Mouse (Mus musculus): ENCODE results near the gene Zic2. TPM values are rescaled to one million over a fixed set of nuclear protein-coding genes. Genes with fewer than 3 reads are reported as not detected.

Gene Zic2
- polyA plus RNA-seq, 1 experiment from 2014 or later = 11.4 TPM

DNA sequence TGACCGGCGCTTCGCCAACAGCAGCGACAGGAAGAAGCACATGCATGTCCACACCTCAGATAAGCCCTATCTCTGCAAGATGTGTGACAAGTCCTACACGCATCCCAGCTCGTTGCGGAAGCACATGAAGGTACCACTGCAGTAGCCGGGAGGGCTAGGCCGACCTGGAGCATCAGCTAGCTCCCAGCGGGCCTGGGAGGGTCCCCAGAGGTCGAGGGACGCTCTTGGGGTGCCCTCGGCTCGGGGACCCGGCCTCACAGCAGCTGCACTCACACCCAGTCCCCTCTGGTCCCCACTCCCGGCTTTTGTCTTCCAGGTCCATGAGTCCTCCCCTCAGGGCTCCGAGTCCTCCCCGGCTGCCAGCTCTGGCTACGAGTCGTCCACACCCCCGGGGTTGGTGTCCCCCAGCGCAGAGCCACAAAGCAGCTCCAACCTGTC is 3.4 kb downstream of the Zic2 start:
- DNase-seq (ENCODE audit: low spot score) (no peak), ATAC-seq (ENCODE audit: low FRiP score) (no peak)
- peaks cover 56% of the 10 kb centered on the region for H3K27me3 ChIP-seq (ENCODE audit: control insufficient read depth, insufficient read depth, low read length)
- peak overlapping the region; percentile 55 for H3K4me2 ChIP-seq (replicated peaks)
- H3K9me3 ChIP-seq (ENCODE audit: control insufficient read depth, low read length) = no peaks in the 10 kb centered on the region
- H3K27ac ChIP-seq = peak overlapping the region; percentile 96
- under 1% methylated on average over 22 of the region's 22 CpGs for WGBS
- peaks cover 6% of the 10 kb centered on the region; the same call in 1 of the 2 replicates for H3K4me1 ChIP-seq (replicated peaks; ENCODE audit: control insufficient read depth, insufficient read depth, low read length)
- H3K9ac ChIP-seq = peak overlapping the region; percentile 85
- peak overlapping the region; percentile 51 for H3K4me3 ChIP-seq (replicated peaks; ENCODE audit: low read length)
- no peaks in the 10 kb centered on the region; the same call in 1 of the 2 replicates for H3K36me3 ChIP-seq (replicated peaks; ENCODE audit: control insufficient read depth, insufficient read depth)

- Histone ChIP-seq H3K27ac (peak overlapping the region; percentile 68), H3K9ac (peak overlapping the region; percentile 85), H3K4me2 (replicated peaks) (peak overlapping the region; percentile 55), H3K36me3 (replicated peaks; ENCODE audit: control insufficient read depth, insufficient read depth) (no peaks in the 10 kb centered on the region; the same call in 1 of the 2 replicates), H3K4me3 (replicated peaks; ENCODE audit: low read length) (peak overlapping the region; percentile 51), H3K27me3 (ENCODE audit: control insufficient read depth, insufficient read depth, low read length) (peaks cover 61% of the 10 kb centered on the region), H3K4me1 (replicated peaks; ENCODE audit: control insufficient read depth, insufficient read depth, low read length) (peaks cover 10% of the 10 kb centered on the region; the same call in 1 of the 2 replicates), H3K9me3 (ENCODE audit: control insufficient read depth, low read length) (no peaks in the 10 kb centered on the region)
- DNase-seq (ENCODE audit: low spot score) = peak; percentile 54
- 9% methylated on average over 17 of the region's 17 CpGs for WGBS
- ATAC-seq (ENCODE audit: low FRiP score) = no peak
Observed at GRCm38 (mm10) chr14:122479461-122480109, 4.3 kb downstream of the Zic2 start.

DNA sequence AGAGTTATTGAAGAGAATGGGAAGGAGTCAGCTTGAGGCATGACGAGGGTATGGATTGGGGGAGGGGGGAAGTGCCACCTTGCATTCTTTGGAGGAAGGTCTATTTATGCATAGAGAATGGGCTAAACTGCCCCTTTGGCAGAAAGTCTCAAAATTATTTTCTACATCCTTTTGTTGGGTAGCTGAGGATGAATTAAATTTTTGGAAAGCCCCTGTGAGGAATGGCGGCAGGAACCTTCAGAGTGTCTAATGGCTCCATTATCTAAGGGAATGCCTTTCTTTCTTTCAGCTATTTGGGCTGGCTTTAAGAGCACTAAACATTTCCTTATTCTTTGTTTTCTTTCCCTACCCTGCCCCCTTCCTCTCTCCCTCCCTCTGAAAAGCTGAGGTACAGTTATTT is 5.1 kb downstream of the Zic2 start:
- whole genome bisulfite sequencing = 10% methylated on average over 2 of the region's 2 CpGs
- H3K9me3 ChIP-seq (ENCODE audit: control insufficient read depth, low read length) = no peaks in the 10 kb centered on the region
- peak overlapping the region; percentile 55 for H3K4me2 ChIP-seq (replicated peaks)
- ATAC-seq (ENCODE audit: low FRiP score) (no peak), DNase-seq (ENCODE audit: low spot score) (peak; percentile 34)
- H3K27ac ChIP-seq = peak overlapping the region; percentile 81
- peaks cover 66% of the 10 kb centered on the region for H3K27me3 ChIP-seq (ENCODE audit: control insufficient read depth, insufficient read depth, low read length)
- H3K36me3 ChIP-seq (replicated peaks; ENCODE audit: control insufficient read depth, insufficient read depth) = no peaks in the 10 kb centered on the region; the same call in 1 of the 2 replicates
- peaks cover 9% of the 10 kb centered on the region; the same call in 1 of the 2 replicates for H3K4me1 ChIP-seq (replicated peaks; ENCODE audit: control insufficient read depth, insufficient read depth, low read length)
- peak overlapping the region; percentile 51 for H3K4me3 ChIP-seq (replicated peaks; ENCODE audit: low read length)
- H3K9ac ChIP-seq = peak overlapping the region; percentile 85

DNA sequence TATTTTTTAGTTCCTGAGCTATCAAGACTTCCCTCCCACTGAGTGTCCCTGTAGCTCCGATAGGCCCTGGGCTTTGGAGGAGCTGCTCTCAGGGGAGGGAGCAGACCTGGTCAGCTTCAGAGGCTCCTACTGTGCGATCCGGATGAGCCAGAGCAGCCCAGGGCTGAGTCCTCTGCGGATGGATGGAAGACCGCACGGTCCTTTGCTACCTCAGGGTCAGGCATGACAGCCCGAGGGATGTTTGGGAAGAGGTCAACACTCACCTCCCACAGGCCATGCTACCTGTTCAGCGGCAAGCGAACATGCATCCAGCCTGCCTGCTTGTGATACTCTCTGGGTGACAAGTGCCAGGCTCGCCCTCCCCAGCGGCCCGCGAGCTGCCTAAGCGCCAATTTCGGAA is 5.9 kb downstream of the Zic2 start:
- Histone ChIP-seq H3K4me3 (replicated peaks; ENCODE audit: low read length) (peak overlapping the region; percentile 51), H3K36me3 (replicated peaks; ENCODE audit: control insufficient read depth, insufficient read depth) (no peaks in the 10 kb centered on the region; the same call in 1 of the 2 replicates), H3K9me3 (ENCODE audit: control insufficient read depth, low read length) (no peaks in the 10 kb centered on the region), H3K4me2 (replicated peaks) (peak overlapping the region; percentile 55), H3K9ac (peak overlapping the region; percentile 85), H3K27me3 (ENCODE audit: control insufficient read depth, insufficient read depth, low read length) (peaks cover 73% of the 10 kb centered on the region), H3K4me1 (replicated peaks; ENCODE audit: control insufficient read depth, insufficient read depth, low read length) (0 out of 2 replicates have a peak, but pooled peaks cover 4% of the 10 kb centered on the region), H3K27ac (peak overlapping the region; percentile 81)
- peak; percentile 35 for DNase-seq (ENCODE audit: low spot score)
- WGBS = 7% methylated on average over 15 of the region's 15 CpGs
- no peak for ATAC-seq (ENCODE audit: low FRiP score)

DNA sequence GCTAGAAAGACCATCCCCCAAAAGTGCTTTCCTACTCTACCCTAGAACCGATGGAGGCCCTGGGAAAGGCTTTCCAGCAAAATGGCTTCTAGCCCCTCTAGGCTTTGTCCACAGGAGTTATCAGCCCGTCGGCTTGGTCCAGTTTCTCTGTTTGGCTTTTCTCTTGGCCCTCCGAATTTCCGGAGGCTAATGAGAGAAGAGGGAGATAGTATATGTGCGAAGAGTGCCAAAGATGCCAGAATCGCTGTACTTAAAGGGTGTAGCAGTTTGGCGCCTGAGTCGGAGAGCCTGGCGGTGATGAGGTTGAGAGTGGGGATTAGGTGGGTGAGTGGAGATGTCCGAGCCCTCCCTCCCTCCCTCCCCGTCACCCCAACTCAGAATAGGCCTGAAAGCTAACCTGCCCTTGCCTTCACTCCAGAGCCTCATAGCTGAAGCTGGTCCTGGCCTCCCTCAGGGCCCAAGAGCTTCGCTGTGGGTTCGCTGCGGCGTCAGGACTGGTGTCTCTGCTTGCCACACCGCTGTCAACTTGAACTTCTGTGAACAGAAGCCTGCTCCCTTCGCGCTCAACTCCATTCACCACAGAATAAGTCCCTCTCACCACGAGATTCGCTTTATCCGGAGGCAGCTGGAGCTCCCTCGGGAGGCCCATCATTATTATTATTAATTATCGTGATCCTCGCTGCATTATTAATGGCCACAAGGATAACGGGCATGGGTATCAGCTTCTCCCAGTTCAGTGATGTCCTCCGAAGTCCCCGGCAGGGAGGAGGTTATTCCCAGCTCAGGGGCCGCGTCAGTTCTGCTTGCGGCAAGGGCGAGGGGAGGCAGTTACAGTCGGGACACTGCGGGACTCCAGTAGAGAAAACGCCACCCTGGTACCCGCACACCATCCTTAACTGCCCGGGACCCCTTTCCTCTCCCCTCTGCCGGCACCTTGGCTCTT is 7.1 kb downstream of the Zic2 start:
- DNase-seq (ENCODE audit: low spot score) (peak; percentile 54), ATAC-seq (ENCODE audit: low FRiP score) (peak; percentile 29; the same call in 1 of the 2 replicates)
- Histone ChIP-seq H3K4me1 (replicated peaks; ENCODE audit: control insufficient read depth, insufficient read depth, low read length) (0 out of 2 replicates have a peak, but pooled peaks cover 4% of the 10 kb centered on the region), H3K36me3 (replicated peaks; ENCODE audit: control insufficient read depth, insufficient read depth) (no peaks in the 10 kb centered on the region; the same call in 1 of the 2 replicates), H3K4me3 (replicated peaks; ENCODE audit: low read length) (peak overlapping the region; percentile 51), H3K27ac (peak overlapping the region; percentile 81), H3K9ac (peak overlapping the region; percentile 85), H3K4me2 (replicated peaks) (peak overlapping the region; percentile 55), H3K27me3 (ENCODE audit: control insufficient read depth, insufficient read depth, low read length) (peaks cover 83% of the 10 kb centered on the region), H3K9me3 (ENCODE audit: control insufficient read depth, low read length) (no peaks in the 10 kb centered on the region)
- 4% methylated on average over 36 of the region's 38 CpGs for WGBS

DNA sequence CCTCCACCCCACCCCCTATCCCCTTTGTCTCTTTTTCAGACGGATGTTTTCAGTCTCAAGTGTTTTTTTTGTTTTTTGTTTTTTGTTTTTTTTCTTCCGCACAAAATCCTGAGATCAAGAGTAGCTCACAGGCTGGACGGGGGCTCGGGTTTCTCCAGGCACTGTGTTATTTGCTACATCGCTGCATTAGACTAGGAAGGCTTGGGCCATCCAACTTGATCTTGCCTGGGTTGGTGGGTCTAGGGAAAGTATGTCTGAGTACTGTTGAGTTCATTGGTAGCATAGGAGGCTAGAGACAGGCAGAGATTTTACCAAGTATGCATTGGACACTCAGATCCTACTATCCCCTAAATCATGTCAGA is 7.8 kb downstream of the Zic2 start:
- DNase-seq (ENCODE audit: low spot score) (peak; percentile 28), ATAC-seq (ENCODE audit: low FRiP score) (no peak)
- Histone ChIP-seq H3K4me2 (replicated peaks) (peak overlapping the region; percentile 55), H3K27me3 (ENCODE audit: control insufficient read depth, insufficient read depth, low read length) (peaks cover 81% of the 10 kb centered on the region), H3K4me3 (replicated peaks; ENCODE audit: low read length) (peak overlapping the region; percentile 51), H3K36me3 (replicated peaks; ENCODE audit: control insufficient read depth, insufficient read depth) (no peaks in the 10 kb centered on the region; the same call in 1 of the 2 replicates), H3K4me1 (replicated peaks; ENCODE audit: control insufficient read depth, insufficient read depth, low read length) (0 out of 2 replicates have a peak, but pooled peaks cover 4% of the 10 kb centered on the region), H3K9ac (peak overlapping the region; percentile 85), H3K9me3 (ENCODE audit: control insufficient read depth, low read length) (no peaks in the 10 kb centered on the region), H3K27ac (peak overlapping the region; percentile 81)
- WGBS = 5% methylated on average over 5 of the region's 5 CpGs

DNA sequence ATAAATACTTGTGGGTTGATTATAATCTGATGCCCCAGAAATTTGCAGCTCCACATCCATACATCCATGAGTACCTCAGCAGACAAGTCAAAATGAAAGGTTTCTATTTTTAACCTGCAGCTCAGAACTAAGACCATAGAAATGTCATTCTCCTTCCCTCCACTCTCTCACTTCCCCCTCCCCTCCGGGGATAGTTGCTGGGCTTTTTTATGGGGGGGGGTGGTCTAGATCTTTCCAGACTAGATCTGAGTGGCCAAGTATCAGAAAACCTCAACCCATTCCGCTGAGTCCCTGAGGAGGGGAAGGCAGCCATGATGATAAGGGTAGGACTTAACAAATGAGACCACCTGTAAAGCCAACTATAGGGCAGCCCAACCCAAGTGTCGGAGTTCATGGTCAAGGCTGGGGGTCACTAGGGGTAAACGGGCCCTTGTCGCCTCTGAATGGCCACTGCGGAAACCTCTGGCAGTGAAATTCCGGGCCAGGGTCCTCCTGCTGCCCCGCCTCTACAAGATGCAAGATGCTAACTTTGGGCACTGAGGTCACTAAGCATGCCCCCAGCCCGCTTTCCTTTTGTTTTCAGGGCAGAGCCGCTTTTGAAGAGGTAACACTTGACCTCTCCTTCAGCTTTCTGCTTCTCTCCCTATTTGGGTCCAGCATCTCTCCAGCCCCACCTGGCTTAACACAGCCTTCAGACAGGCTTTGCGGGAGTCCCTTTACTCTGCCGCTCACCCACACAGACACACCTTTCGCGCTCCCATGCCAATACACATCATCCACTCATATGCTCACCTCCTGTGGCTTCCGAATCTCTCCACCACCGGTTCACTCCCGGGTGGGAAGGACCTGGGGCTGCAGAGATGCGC is 8.6 kb downstream of the Zic2 start:
- Histone ChIP-seq H3K36me3 (replicated peaks; ENCODE audit: control insufficient read depth, insufficient read depth) (no peaks in the 10 kb centered on the region), H3K4me1 (replicated peaks; ENCODE audit: control insufficient read depth, insufficient read depth, low read length) (0 out of 2 replicates have a peak, but pooled peaks cover 4% of the 10 kb centered on the region), H3K9ac (peak overlapping the region; percentile 85; the same call in 1 of the 2 replicates), H3K9me3 (ENCODE audit: control insufficient read depth, low read length) (no peaks in the 10 kb centered on the region), H3K27me3 (ENCODE audit: control insufficient read depth, insufficient read depth, low read length) (peaks cover 79% of the 10 kb centered on the region), H3K27ac (peak overlapping the region; percentile 81), H3K4me2 (replicated peaks) (peak overlapping the region; percentile 55), H3K4me3 (replicated peaks; ENCODE audit: low read length) (0 out of 2 replicates have a peak overlapping the region, but pooled peaks have one; percentile 0)
- DNase-seq (ENCODE audit: low spot score) (peak; percentile 24), ATAC-seq (ENCODE audit: low FRiP score) (no peak)
- WGBS = 4% methylated on average over 18 of the region's 18 CpGs

- no peaks in the 10 kb centered on the region for H3K36me3 ChIP-seq (replicated peaks; ENCODE audit: control insufficient read depth, insufficient read depth)
- no peak overlapping the region for H3K4me3 ChIP-seq (replicated peaks; ENCODE audit: low read length)
- peaks cover 82% of the 10 kb centered on the region for H3K27me3 ChIP-seq (ENCODE audit: control insufficient read depth, insufficient read depth, low read length)
- DNase-seq (ENCODE audit: low spot score) (no peak), ATAC-seq (ENCODE audit: low FRiP score) (no peak)
- 0 out of 2 replicates have a peak, but pooled peaks cover 4% of the 10 kb centered on the region for H3K4me1 ChIP-seq (replicated peaks; ENCODE audit: control insufficient read depth, insufficient read depth, low read length)
- peak overlapping the region; percentile 81 for H3K27ac ChIP-seq
- H3K4me2 ChIP-seq (replicated peaks) = peak overlapping the region; percentile 55
- WGBS = 9% methylated on average over 4 of the region's 4 CpGs
- no peaks in the 10 kb centered on the region for H3K9me3 ChIP-seq (ENCODE audit: control insufficient read depth, low read length)
- peak overlapping the region; percentile 85; the same call in 1 of the 2 replicates for H3K9ac ChIP-seq
Observed at GRCm38 (mm10) chr14:122484458-122484843, 9.2 kb downstream of the Zic2 start.

All from hindbrain, embryonic 14.5 days (tissue).